Mouse (Mus musculus): ENCODE data around the gene Syt12.

DNA sequence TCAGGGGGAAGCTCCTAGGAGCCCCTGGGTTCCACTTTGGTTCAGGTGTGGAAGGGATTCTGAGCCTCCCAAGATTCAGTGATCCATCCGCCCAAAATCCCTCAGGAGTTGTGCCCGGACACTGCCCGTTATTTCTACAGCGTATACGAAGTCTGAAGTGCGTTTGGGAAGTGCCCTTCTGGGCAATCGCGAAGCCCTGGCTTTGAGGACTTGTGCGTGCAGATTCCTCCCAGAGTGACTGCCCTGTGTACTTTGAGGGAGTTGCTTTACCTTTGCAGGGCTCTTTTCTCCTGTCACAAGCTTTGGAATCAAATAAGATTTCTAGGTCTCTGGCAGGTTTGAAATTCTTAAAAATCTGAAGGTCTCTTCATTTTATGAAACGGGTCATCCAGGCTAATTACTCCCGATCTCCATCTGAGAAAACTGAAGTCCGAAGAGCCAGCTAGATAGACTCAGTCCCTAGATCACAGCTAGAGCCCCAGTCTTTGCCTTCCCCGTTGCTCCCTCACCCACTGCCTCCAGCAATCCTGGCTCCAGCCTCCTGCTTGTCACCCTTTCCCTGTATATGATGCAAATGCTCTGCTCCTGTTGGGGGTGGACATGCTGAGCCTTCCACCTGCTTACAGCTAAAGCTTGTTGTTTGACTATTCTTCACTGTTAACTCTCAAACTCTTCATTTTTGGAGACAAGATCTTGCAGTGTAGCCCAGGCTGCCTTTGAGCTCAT is 34.0 kb upstream of the Syt12 start:
- TF ChIP-seq CTCF (IDR thresholded peaks at IDR 0.05) (no peak), EP300 (IDR thresholded peaks at IDR 0.05) (peak; percentile 24; the same call in 1 of the 2 replicates)
